Mouse (Mus musculus) urinary bladder, postnatal 14 days (tissue): ENCODE measurements around the gene Uhrf1bp1.
"Not testable (repeated sequence)": the region's sequence is repeated elsewhere in the genome, so short reads cannot be mapped to it uniquely, and the experiment has no call there.

ENCODE experiments used
- DNase-seq: peaks from one replicate; pipeline ENCODE4 v3.0.0; 2021; ENCODE audit warnings: low spot score

Gene Uhrf1bp1

GRCm38 (mm10) chr17:27856265-27856797, at the start of gene Uhrf1bp1:
Gene Uhrf1bp1, plus strand, starts transcription at chr17:27856441.
- DNase-seq: peak; percentile 82

- DNase-seq: no peak
Measured at GRCm38 (mm10) chr17:27807542-27808078, 48.6 kb upstream of the Uhrf1bp1 start.

- DNase-seq: no peak
Measured at GRCm38 (mm10) chr17:27810569-27811331, 45.5 kb upstream of the Uhrf1bp1 start.

DNA sequence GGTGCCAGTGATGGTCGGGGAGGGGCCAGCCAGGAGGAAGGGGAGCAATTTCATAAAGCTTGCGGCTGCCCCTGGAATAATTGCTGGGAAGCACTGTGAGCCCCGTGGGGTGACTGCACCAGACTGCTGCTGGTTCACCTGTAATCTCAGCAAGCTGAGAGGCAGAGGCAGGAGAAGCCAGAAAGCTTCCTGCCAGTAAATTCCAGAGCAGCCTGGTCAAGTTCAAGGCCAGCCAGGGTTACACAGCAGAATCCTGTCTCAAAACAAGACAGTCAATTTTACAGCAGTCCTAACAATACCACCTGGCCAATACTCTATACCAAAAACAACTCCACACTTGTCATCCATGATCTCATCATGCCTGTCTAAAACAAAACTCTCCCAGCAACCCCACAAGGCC, 44.3 kb upstream of the Uhrf1bp1 start:
- DNase-seq: no peak

GRCm38 (mm10) chr17:27814606-27815005, 41.6 kb upstream of the Uhrf1bp1 start:
- DNase-seq: no peak

- no peak for DNase-seq
Measured at GRCm38 (mm10) chr17:27819011-27819410, 37.2 kb upstream of the Uhrf1bp1 start.

GRCm38 (mm10) chr17:27819521-27819970, 36.7 kb upstream of the Uhrf1bp1 start:
- DNase-seq: no peak

GRCm38 (mm10) chr17:27819971-27820567, 36.2 kb upstream of the Uhrf1bp1 start:
- DNase-seq: peak; percentile 62

- peak; percentile 99 for DNase-seq
Measured at GRCm38 (mm10) chr17:27820568-27821406, 35.5 kb upstream of the Uhrf1bp1 start, which contains the start of gene D17Wsu92e. Gene D17Wsu92e, minus strand, starts transcription at chr17:27820648.

DNA sequence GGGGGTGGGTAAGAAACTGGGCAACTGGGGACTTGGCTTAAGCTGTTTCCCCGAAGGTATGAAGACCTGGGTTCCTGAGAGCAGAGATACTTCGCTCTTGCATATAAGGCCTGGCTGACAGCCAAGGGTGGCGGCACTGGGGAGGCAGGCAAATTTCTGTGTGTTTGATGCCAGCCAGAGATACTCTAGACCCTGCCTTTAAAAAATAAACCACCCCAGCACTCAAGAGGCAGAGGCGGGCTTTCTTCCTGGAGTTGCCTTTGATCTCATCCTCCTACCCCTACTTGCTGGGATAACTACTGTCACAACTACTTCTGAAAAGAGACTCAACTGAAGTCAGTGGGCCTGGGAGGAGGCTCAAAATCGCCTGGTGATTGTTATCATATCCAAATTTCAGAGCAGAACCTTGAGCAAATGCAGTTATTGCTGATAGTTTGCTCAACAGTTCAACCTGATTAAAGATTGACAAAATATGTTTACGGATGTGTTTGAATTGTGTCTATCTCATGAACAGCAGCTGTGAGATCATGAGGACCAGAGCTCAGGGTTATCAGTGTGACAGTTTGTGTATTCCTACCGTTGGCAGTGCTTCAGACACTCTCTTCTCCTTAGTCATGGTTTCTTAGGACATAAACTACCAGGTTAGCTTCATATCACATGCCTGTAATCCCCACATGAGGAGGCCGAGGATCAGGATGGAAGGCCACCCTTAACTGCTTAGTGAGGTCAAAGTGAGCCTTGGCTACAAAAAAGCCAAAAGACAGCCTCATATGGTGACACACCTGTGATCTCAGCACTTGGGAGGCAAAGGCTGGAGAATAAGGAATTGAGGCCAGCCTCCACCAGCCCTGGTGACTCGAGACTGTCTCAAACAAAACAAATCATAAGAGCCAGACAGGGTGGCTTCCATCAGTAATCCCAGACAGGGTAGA, 34.6 kb upstream of the Uhrf1bp1 start:
- DNase-seq: peak; percentile 50

GRCm38 (mm10) chr17:27823142-27823905, 32.9 kb upstream of the Uhrf1bp1 start:
- DNase-seq: no peak

DNA sequence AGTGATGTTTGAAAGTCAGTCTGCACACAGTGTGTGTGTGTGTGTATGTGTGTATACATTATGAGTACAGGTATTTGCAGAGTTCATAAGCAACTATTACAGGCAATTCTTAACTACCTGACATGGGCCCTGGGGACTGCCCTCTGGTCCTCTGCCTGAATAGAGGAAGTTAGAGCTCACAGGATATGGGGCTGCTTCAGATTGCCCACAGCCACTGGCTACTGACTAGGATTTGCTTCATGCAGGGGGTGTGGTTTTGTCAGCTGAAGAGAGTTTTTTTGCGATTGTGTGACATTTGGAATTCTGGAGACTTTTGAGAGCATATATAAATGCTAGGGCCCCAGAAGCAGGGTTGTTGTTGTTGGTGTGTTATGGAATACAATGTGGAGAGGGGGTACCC, 31.3 kb upstream of the Uhrf1bp1 start:
- DNase-seq: no peak

- DNase-seq: no peak
Measured at GRCm38 (mm10) chr17:27825539-27825938, 30.7 kb upstream of the Uhrf1bp1 start.

GRCm38 (mm10) chr17:27825984-27826905, 30.0 kb upstream of the Uhrf1bp1 start:
- peak; percentile 85 for DNase-seq

DNA sequence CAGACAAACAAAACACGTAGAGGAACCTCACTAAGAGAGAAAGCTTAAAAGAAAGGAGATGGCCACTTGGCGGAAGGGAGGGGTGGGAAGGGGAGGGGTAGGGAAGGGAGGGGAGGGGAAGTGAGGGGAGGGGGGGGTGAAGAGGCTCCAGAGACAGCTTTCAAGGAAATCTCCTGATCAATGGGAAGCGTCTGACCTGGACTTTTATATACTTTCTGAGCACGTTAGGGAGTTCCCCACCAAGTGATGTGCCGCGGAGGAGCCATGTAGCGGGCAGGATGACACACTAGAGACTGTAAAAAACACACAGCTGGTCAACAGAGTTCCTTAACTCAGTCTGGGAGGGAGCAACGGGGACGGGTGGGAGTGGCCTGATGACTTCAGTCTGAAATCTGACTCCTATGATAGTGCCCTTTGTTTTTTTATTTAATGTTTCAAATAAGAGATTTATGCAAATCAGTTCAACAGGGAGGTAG, 29.3 kb upstream of the Uhrf1bp1 start:
- peak; percentile 47 for DNase-seq

DNA sequence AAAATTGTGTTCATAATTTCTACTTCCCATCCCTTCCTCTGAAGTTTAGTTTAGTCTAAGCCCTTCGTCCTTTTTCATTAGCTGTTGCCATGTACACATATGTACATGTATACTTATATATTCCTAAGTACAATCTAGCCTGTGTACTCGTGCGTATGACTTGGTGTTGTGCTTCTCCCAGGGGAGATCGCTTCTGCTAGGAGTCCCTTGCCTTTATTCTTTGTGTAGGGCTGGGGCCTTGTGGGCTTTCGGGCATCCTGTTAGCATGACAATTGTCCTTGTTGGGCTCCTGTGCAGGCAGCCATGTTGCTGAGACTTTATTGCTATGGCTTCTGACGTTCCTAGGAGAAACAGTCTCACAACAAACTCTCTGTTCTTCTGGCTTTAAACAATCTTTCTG, 28.7 kb upstream of the Uhrf1bp1 start:
- no peak for DNase-seq

DNA sequence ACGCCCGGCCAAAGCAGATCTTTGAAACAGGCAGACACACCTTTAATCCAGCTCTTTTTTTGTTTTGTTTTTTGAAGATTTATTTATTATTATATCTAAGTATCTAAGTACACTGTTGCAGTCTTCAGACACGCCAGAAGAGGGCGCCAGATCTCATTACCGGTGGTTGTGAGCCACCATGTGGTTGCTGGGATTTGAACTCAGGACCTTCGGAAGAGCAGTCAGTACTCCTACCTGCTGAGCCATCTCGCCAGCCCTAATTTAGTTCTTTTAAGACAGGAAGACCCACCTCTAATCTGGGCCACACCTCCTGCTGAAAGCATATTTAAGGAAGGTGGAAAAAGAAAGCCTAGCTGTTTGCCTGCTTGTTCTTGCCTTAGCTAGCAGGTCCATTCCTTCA, 25.8 kb upstream of the Uhrf1bp1 start:
- DNase-seq: no peak

GRCm38 (mm10) chr17:27837850-27838249, 18.4 kb upstream of the Uhrf1bp1 start, which contains the start of gene Snrpc:
Gene Snrpc, plus strand, starts transcription at chr17:27838150.
- DNase-seq: not testable (repeated sequence)
